Mouse (Mus musculus) G1E (cell line): ENCODE measurements around the gene Abcc3.

Experiments used
- CTCF ChIP-seq: IDR thresholded peaks from 2 replicates; pipeline ENCODE4 v1.5.1; 2012; ENCODE audit warnings: low read depth, low read length, inconsistent platforms, mixed read lengths
- GATA1 ChIP-seq: IDR thresholded peaks from 2 replicates; pipeline ENCODE4 v1.6.1; 2012; ENCODE audit warnings: borderline replicate concordance, low read length, inconsistent platforms, mixed read lengths
- POLR2AphosphoS5 ChIP-seq: IDR thresholded peaks from 2 replicates; pipeline ENCODE4 v1.6.1; 2012; ENCODE audit warnings: low read depth, low read length, inconsistent platforms; ENCODE audit not compliant: insufficient replicate concordance

- no peak for TF ChIP-seq CTCF
- no peak for TF ChIP-seq GATA1
- TF ChIP-seq POLR2AphosphoS5: no peak
These were observed 48.3 kb upstream of the Abcc3 start for GRCm38 (mm10) chr11:94441122-94441521.
